Mouse (Mus musculus) lung, embryonic 16.5 days (tissue): ENCODE data around the gene Pex13. TPM values are rescaled to one million over a fixed set of nuclear protein-coding genes. Genes with fewer than 3 reads are reported as not detected.
A peak's percentile ranks its signal among the peaks of the same experiment; 100 is the strongest.

Experiments used
- ATAC-seq: fragments of 200-750 bp; cut with Nextera tagmentation; 2 replicates; pipeline ENCODE4 v1.8.0; 2017; ENCODE audit warnings: low read depth, mild to moderate bottlenecking, moderate library complexity
- H3K27ac ChIP-seq: fragments of 300-500 bp; sonication (generic); 2 replicates; pipeline ENCODE4 v1.5.1; 2014; ENCODE audit warnings: mild to moderate bottlenecking, control low read depth, low read length
- H3K27me3 ChIP-seq: fragments of 300-500 bp; sonication (generic); 2 replicates; pipeline ENCODE4 v1.6.1; 2014; ENCODE audit warnings: low read depth, low read length, mixed read lengths; ENCODE audit not compliant: control insufficient read depth, insufficient read depth
- H3K36me3 ChIP-seq: fragments of 300-500 bp; sonication (generic); 2 replicates; pipeline ENCODE4 v1.6.1; 2014; ENCODE audit warnings: low read length; ENCODE audit not compliant: control insufficient read depth, insufficient read depth
- H3K4me1 ChIP-seq: fragments of 300-500 bp; sonication (generic); replicated peaks from 2 replicates; pipeline ENCODE4 v1.6.1; 2014; ENCODE audit warnings: low read length, mixed read lengths; ENCODE audit not compliant: control insufficient read depth, insufficient read depth
- H3K4me2 ChIP-seq: fragments of 300-500 bp; sonication (generic); 2 replicates; pipeline ENCODE4 v1.6.1; 2014; ENCODE audit warnings: low read depth, low read length, control low read depth
- H3K4me3 ChIP-seq: fragments of 300-500 bp; sonication (generic); 2 replicates; pipeline ENCODE4 v1.5.1; 2014; ENCODE audit warnings: mild to moderate bottlenecking, low read length, control low read depth
- H3K9ac ChIP-seq: fragments of 300-500 bp; sonication (generic); 2 replicates; pipeline ENCODE4 v1.6.1; 2014; ENCODE audit warnings: low read length, control low read depth
- H3K9me3 ChIP-seq: fragments of 300-500 bp; sonication (generic); 2 replicates; pipeline ENCODE4 v1.6.1; 2016; ENCODE audit warnings: low read length; ENCODE audit not compliant: control insufficient read depth
- WGBS: fragments of 180-500 bp; shearing (Covaris S2); extraction: QIAGEN DNeasy Blood & Tissue Kit; methylation state at CpG from one replicate; pipeline ENCODE4 v1.1.7; 2014; 5-methylcytosine and 5-hydroxymethylcytosine counted together
- polyA plus RNA-seq: library from polyadenylated mRNA; unstranded; fragments of >200 nt; fragmentation: Nextera tagmentation; extraction: Ambion mirVana; gene quantifications from 2 replicates; pipeline ENCODE4 v1.2.1, GENCODE M21; 2015

Pex13 gene
- polyA plus RNA-seq, 1 experiment from 2014 or later: 29.8 TPM

- no peak for ATAC-seq
- no peaks in the 10 kb centered on the region for H3K36me3 ChIP-seq
- H3K9me3 ChIP-seq: no peaks in the 10 kb centered on the region
- whole genome bisulfite sequencing: 83% methylated on average over 5 of the region's 5 CpGs
- no peaks in the 10 kb centered on the region for H3K27me3 ChIP-seq
- no peak overlapping the region for H3K4me3 ChIP-seq
- H3K9ac ChIP-seq: no peak overlapping the region
- H3K27ac ChIP-seq: no peak overlapping the region
- no peak overlapping the region for H3K4me2 ChIP-seq
- H3K4me1 ChIP-seq: no peaks in the 10 kb centered on the region
Observed at GRCm38 (mm10) chr11:23686671-23687070, 20.9 kb upstream of the Pex13 start.

- WGBS: 90% methylated on average over 5 of the region's 5 CpGs
- Histone ChIP-seq H3K4me1 (no peaks in the 10 kb centered on the region), H3K4me3 (no peak overlapping the region), H3K9ac (no peak overlapping the region), H3K4me2 (no peak overlapping the region), H3K9me3 (no peaks in the 10 kb centered on the region), H3K36me3 (no peaks in the 10 kb centered on the region), H3K27me3 (no peaks in the 10 kb centered on the region), H3K27ac (no peak overlapping the region)
- no peak for ATAC-seq
Observed at GRCm38 (mm10) chr11:23682561-23682960, 16.8 kb upstream of the Pex13 start.

- Histone ChIP-seq H3K27ac (no peak overlapping the region), H3K4me3 (no peak overlapping the region), H3K27me3 (no peaks in the 10 kb centered on the region), H3K36me3 (no peaks in the 10 kb centered on the region), H3K9me3 (no peaks in the 10 kb centered on the region), H3K9ac (no peak overlapping the region), H3K4me1 (no peaks in the 10 kb centered on the region), H3K4me2 (no peak overlapping the region)
- no peak for ATAC-seq
- WGBS: 92% methylated on average over 6 of the region's 6 CpGs
Observed at GRCm38 (mm10) chr11:23680435-23680950, 14.7 kb upstream of the Pex13 start.

GRCm38 (mm10) chr11:23679044-23679642 is 13.4 kb upstream of the Pex13 start:
- ATAC-seq: peak; percentile 45
- H3K36me3 ChIP-seq: no peaks in the 10 kb centered on the region

GRCm38 (mm10) chr11:23676100-23676499 is 10.3 kb upstream of the Pex13 start:
- no peak overlapping the region for H3K4me2 ChIP-seq
- no peak overlapping the region for H3K4me3 ChIP-seq
- 91% methylated on average over 5 of the region's 5 CpGs for WGBS
- H3K4me1 ChIP-seq: no peaks in the 10 kb centered on the region
- no peak overlapping the region for H3K9ac ChIP-seq
- no peak for ATAC-seq
- peaks cover 6% of the 10 kb centered on the region for H3K36me3 ChIP-seq
- no peaks in the 10 kb centered on the region for H3K9me3 ChIP-seq
- no peaks in the 10 kb centered on the region for H3K27me3 ChIP-seq
- no peak overlapping the region for H3K27ac ChIP-seq

More at GRCm38 (mm10) chr11:23679044-23679642, 13.4 kb upstream of the Pex13 start:
- H3K4me3 ChIP-seq: no peak overlapping the region
- H3K9ac ChIP-seq: no peak overlapping the region
- no peak overlapping the region for H3K4me2 ChIP-seq
- H3K4me1 ChIP-seq: no peaks in the 10 kb centered on the region
- no peak overlapping the region for H3K27ac ChIP-seq
- no peaks in the 10 kb centered on the region for H3K27me3 ChIP-seq
- WGBS: 44% methylated on average over 3 of the region's 3 CpGs
- H3K9me3 ChIP-seq: no peaks in the 10 kb centered on the region

GRCm38 (mm10) chr11:23672256-23672749 is 6.5 kb upstream of the Pex13 start:
- no peak overlapping the region for H3K9ac ChIP-seq
- H3K4me2 ChIP-seq: no peak overlapping the region
- no peaks in the 10 kb centered on the region for H3K9me3 ChIP-seq
- no peak overlapping the region for H3K27ac ChIP-seq
- 56% methylated on average over 4 of the region's 4 CpGs for WGBS
- no peaks in the 10 kb centered on the region for H3K27me3 ChIP-seq
- no peak for ATAC-seq
- peaks cover 6% of the 10 kb centered on the region for H3K36me3 ChIP-seq
- H3K4me3 ChIP-seq: no peak overlapping the region
- no peaks in the 10 kb centered on the region; the same call in 1 of the 2 replicates for H3K4me1 ChIP-seq

- H3K27me3 ChIP-seq: no peaks in the 10 kb centered on the region
- H3K27ac ChIP-seq: no peak overlapping the region
- H3K9me3 ChIP-seq: no peaks in the 10 kb centered on the region
- H3K9ac ChIP-seq: no peak overlapping the region
- peak overlapping the region; percentile 77 for H3K4me2 ChIP-seq
- H3K4me3 ChIP-seq: peak overlapping the region; percentile 91
- H3K36me3 ChIP-seq: no peaks in the 10 kb centered on the region
- 16% methylated on average over 3 of the region's 3 CpGs for WGBS
- H3K4me1 ChIP-seq: peaks cover 2% of the 10 kb centered on the region
- no peak for ATAC-seq
Observed at GRCm38 (mm10) chr11:23667128-23667527, 1.4 kb upstream of the Pex13 start.

- Histone ChIP-seq H3K36me3 (no peaks in the 10 kb centered on the region), H3K4me2 (peak overlapping the region; percentile 77), H3K27me3 (no peaks in the 10 kb centered on the region), H3K9ac (peak overlapping the region; percentile 93), H3K27ac (peak overlapping the region; percentile 95), H3K4me3 (peak overlapping the region; percentile 91), H3K9me3 (no peaks in the 10 kb centered on the region), H3K4me1 (peaks cover 2% of the 10 kb centered on the region)
- no peak for ATAC-seq
- WGBS: 5% methylated on average over 5 of the region's 5 CpGs
Observed at GRCm38 (mm10) chr11:23666526-23666925, 767 bp upstream of the Pex13 start.

- peak within 1 kb of the TSS; percentile 93 for H3K9ac ChIP-seq
- H3K27ac ChIP-seq: peak within 1 kb of the TSS; percentile 95
- H3K4me1 ChIP-seq: peaks cover 2% of the 10 kb centered on the region
- H3K4me2 ChIP-seq: peak within 1 kb of the TSS; percentile 77
- no peaks in the 10 kb centered on the region for H3K36me3 ChIP-seq
- no peaks in the 10 kb centered on the region for H3K27me3 ChIP-seq
- H3K9me3 ChIP-seq: no peaks in the 10 kb centered on the region
- under 1% methylated on average over 40 of the region's 40 CpGs for WGBS
- peak; percentile 55 for ATAC-seq
- H3K4me3 ChIP-seq: peak within 1 kb of the TSS; percentile 91
Observed at GRCm38 (mm10) chr11:23665311-23665786, 410 bp downstream of the Pex13 start, which contains the start of gene Pus10. TSS of gene Pus10 (plus strand) at chr11:23665674.
